In genomic region chr15:97679991-97680681, GRCm38 (mm10) we compare ENCODE assay signal across 15 mouse cellular contexts. TPM values are rescaled to one million over a fixed set of nuclear protein-coding genes. Genes with fewer than 3 reads are reported as not detected.
DNase-seq lines count a peak whose midpoint lies in the region; ATAC-seq lines count a peak whose summit lies in the region.
"Had no signal": no experiment of that assay in that cellular context is flagged by ENCODE, and none has a peak within 500 bp of the region (broad histone marks: within the 10 kb centered on the region; RNA-seq: fewer than 3 reads in every experiment).

No protein-coding gene starts in this region.

- intact Hi-C loops in left cerebral cortex, postnatal 25 days (cut with DNase I) = no loop called here

- no peaks in the 10 kb centered on the region for H3K4me1 ChIP-seq in liver, embryonic 16.5 days (ENCODE audit: control insufficient read depth, low read depth, low read length)
- no peaks in the 10 kb centered on the region for H3K4me1 ChIP-seq in hindbrain, embryonic 14.5 days (replicated peaks; ENCODE audit: control insufficient read depth, insufficient read depth, low read length)
- no peaks in the 10 kb centered on the region; the same call in 1 of the 2 replicates for H3K4me1 ChIP-seq in midbrain, embryonic 16.5 days (ENCODE audit: control insufficient read depth, insufficient read depth, low read length)
- H3K4me1 ChIP-seq: embryonic facial prominence, embryonic 12.5 days had no signal

- no peak overlapping the region for H3K4me2 ChIP-seq in liver, embryonic 16.5 days (ENCODE audit: low read depth, low read length)
- no peak overlapping the region for H3K4me2 ChIP-seq in hindbrain, embryonic 14.5 days (replicated peaks)
- H3K4me2 ChIP-seq in midbrain, embryonic 16.5 days (ENCODE audit: low read length) = 0 out of 2 replicates have a peak overlapping the region, but pooled peaks have one; percentile 12
- H3K4me2 ChIP-seq: embryonic facial prominence, embryonic 12.5 days had no signal

- no peak overlapping the region for H3K4me3 ChIP-seq in liver, embryonic 16.5 days (ENCODE audit: low read depth, low read length)
- H3K4me3 ChIP-seq in hindbrain, embryonic 14.5 days (replicated peaks; ENCODE audit: low read length) = no peak overlapping the region
- no peak overlapping the region for H3K4me3 ChIP-seq in midbrain, embryonic 16.5 days (ENCODE audit: low read depth, low read length)
- H3K4me3 ChIP-seq: embryonic facial prominence, embryonic 12.5 days; myocyte had no signal

- H3K36me3 ChIP-seq in liver, embryonic 16.5 days (ENCODE audit: control insufficient read depth, insufficient read depth) = 0 out of 2 replicates have a peak, but pooled peaks cover 5% of the 10 kb centered on the region
- peaks cover 87% of the 10 kb centered on the region for H3K36me3 ChIP-seq in hindbrain, embryonic 14.5 days (replicated peaks; ENCODE audit: control insufficient read depth, insufficient read depth)
- H3K36me3 ChIP-seq in midbrain, embryonic 16.5 days (ENCODE audit: control insufficient read depth, insufficient read depth, low read length) = peaks cover 44% of the 10 kb centered on the region

- H3K27ac ChIP-seq in liver, embryonic 16.5 days (ENCODE audit: low read length) = no peak overlapping the region
- H3K27ac ChIP-seq in hindbrain, embryonic 14.5 days = peak overlapping the region; percentile 40
- H3K27ac ChIP-seq in midbrain, embryonic 16.5 days (ENCODE audit: low read length) = 0 out of 2 replicates have a peak overlapping the region, but pooled peaks have one; percentile 0
- H3K27ac ChIP-seq: embryonic facial prominence, embryonic 12.5 days had no signal

- 73% methylated on average over 18 of the region's 18 CpGs for WGBS in liver, embryonic 16.5 days (ENCODE audit: insufficient replicate concordance)
- WGBS in hindbrain, embryonic 14.5 days = 73% methylated on average over 18 of the region's 18 CpGs
- 55% methylated on average over 18 of the region's 18 CpGs for WGBS in midbrain, embryonic 16.5 days

- ATAC-seq in liver, embryonic 16.5 days (ENCODE audit: low read depth) = 0 out of 2 replicates have a peak, but pooled peaks have one; percentile 17
- ATAC-seq in hindbrain, embryonic 14.5 days (ENCODE audit: low FRiP score) = no peak
- ATAC-seq in midbrain, embryonic 16.5 days = 0 out of 2 replicates have a peak, but pooled peaks have one; percentile 39
- ATAC-seq: forebrain, postnatal 0 days had no signal

- no peaks in the 10 kb centered on the region for H3K9me3 ChIP-seq in liver, embryonic 16.5 days (replicated peaks; ENCODE audit: control insufficient read depth, low read length)
- H3K9me3 ChIP-seq in hindbrain, embryonic 14.5 days (ENCODE audit: control insufficient read depth, low read length) = no peaks in the 10 kb centered on the region
- no peaks in the 10 kb centered on the region for H3K9me3 ChIP-seq in midbrain, embryonic 16.5 days (replicated peaks; ENCODE audit: control insufficient read depth, low read length, poor library complexity, severe bottlenecking)
- H3K9me3 ChIP-seq: embryonic facial prominence, embryonic 12.5 days had no signal

- peak; percentile 89 for DNase-seq in heart, adult 11 months
- no peak for DNase-seq in heart, postnatal 4 days
- no peak for DNase-seq in liver
- DNase-seq in hindbrain, embryonic 14.5 days (ENCODE audit: low spot score) = no peak
- DNase-seq in left cerebral cortex, postnatal 25 days (ENCODE audit: low spot score in 2 of 2) = no peak
- no peak for DNase-seq in lung, postnatal 14 days
- DNase-seq: adrenal gland, postnatal 25 days; cerebellum, adult 18-20 months; forebrain, postnatal 0 days; heart, postnatal 10 days; spleen, adult 18-20 months had no signal

- H3K27me3 ChIP-seq in liver, embryonic 16.5 days (ENCODE audit: control insufficient read depth, insufficient read depth, low read depth, low read length) = no peaks in the 10 kb centered on the region
- no peaks in the 10 kb centered on the region for H3K27me3 ChIP-seq in hindbrain, embryonic 14.5 days (ENCODE audit: control insufficient read depth, insufficient read depth, low read length)
- no peaks in the 10 kb centered on the region for H3K27me3 ChIP-seq in midbrain, embryonic 16.5 days (ENCODE audit: control insufficient read depth, insufficient read depth, low read depth, low read length)
- H3K27me3 ChIP-seq: embryonic facial prominence, embryonic 12.5 days had no signal

- H3K9ac ChIP-seq in liver, embryonic 16.5 days (ENCODE audit: low read depth, low read length) = no peak overlapping the region
- H3K9ac ChIP-seq in hindbrain, embryonic 14.5 days = no peak overlapping the region
- no peak overlapping the region for H3K9ac ChIP-seq in midbrain, embryonic 16.5 days (ENCODE audit: low read depth, low read length)
- H3K9ac ChIP-seq: embryonic facial prominence, embryonic 12.5 days; forebrain, postnatal 0 days had no signal

RNA-seq across cellular contexts. Expression of gene Rpap3, which starts 25.5 kb away (rescaled TPM):
- 10 to 100 TPM; 16.0 to 19.7 TPM for total RNA-seq in heart, postnatal 4 days (2021)
- polyA plus RNA-seq in liver, embryonic 16.5 days (2015; fragmentation: Nextera tagmentation; extraction: Ambion mirVana) = 6.8 and 7.2 TPM in 2 replicates
- polyA plus RNA-seq in hindbrain, embryonic 14.5 days (2014; fragmentation: Nextera tagmentation; extraction: Ambion mirVana) = 42.1 and 45.6 TPM in 2 replicates
- 37.3 and 41.9 TPM in 2 replicates for polyA plus RNA-seq in midbrain, embryonic 16.5 days (2015; fragmentation: Nextera tagmentation; extraction: Ambion mirVana)
- 10 to 100 TPM; 26.3 to 28.3 TPM for total RNA-seq in left cerebral cortex, postnatal 25 days (2021)

RNA-seq across cellular contexts. Expression of gene Endou, which starts 51.0 kb away (rescaled TPM):
- total RNA-seq in heart, postnatal 4 days (2021) = 1 to 10 TPM; 3.5 to 4.6 TPM
- polyA plus RNA-seq in liver, embryonic 16.5 days (2015; fragmentation: Nextera tagmentation; extraction: Ambion mirVana) = 0.06 and 0.21 TPM in 2 replicates
- polyA plus RNA-seq in hindbrain, embryonic 14.5 days (2014; fragmentation: Nextera tagmentation; extraction: Ambion mirVana) = 0.20 and 0.31 TPM in 2 replicates
- 0.14 and 0.23 TPM in 2 replicates for polyA plus RNA-seq in midbrain, embryonic 16.5 days (2015; fragmentation: Nextera tagmentation; extraction: Ambion mirVana)
- 1 to 10 TPM; 2.3 to 2.7 TPM for total RNA-seq in left cerebral cortex, postnatal 25 days (2021)
